Mouse (Mus musculus): Measurements from ENCODE around the gene Kif26b. TPM values are rescaled to one million over a fixed set of nuclear protein-coding genes. Genes with fewer than 3 reads are reported as not detected.

Gene Kif26b
- total RNA-seq, 1 experiment from 2014 or later: 0.69 TPM

DNA sequence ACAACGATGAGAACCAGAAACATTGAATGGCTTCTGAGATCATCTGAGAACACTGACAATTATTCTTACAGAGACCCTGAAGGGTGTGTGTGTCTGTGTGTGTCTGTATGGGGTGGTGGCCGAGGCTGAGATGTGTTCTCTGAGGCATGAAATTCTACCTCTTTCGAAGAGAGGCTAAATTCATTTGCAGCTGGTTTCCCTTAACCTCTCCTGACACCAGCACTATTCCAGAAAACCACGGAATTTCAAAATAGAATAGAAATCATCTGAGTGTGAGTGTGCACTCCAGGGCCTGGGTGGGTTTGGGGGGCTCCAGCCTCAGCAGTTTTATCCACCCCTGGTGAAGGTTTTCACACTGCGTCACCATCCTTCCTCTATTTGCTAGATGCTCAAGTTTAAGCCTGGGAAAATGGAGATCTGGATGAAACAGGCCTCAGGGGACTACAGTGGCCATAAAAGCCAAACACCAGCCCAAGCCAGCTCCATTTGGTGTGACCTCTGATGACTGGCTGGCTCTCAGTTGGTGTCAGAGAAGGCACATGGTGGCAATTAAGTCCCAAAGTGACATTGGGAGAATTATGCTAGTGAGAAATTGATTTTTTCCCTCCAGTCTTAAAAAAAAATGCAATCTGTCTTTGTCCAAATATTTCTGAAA, 56.6 kb downstream of the Kif26b start:
- no peak for ATAC-seq (replicated peaks; ENCODE audit: low read depth, poor library complexity, severe bottlenecking)

DNA sequence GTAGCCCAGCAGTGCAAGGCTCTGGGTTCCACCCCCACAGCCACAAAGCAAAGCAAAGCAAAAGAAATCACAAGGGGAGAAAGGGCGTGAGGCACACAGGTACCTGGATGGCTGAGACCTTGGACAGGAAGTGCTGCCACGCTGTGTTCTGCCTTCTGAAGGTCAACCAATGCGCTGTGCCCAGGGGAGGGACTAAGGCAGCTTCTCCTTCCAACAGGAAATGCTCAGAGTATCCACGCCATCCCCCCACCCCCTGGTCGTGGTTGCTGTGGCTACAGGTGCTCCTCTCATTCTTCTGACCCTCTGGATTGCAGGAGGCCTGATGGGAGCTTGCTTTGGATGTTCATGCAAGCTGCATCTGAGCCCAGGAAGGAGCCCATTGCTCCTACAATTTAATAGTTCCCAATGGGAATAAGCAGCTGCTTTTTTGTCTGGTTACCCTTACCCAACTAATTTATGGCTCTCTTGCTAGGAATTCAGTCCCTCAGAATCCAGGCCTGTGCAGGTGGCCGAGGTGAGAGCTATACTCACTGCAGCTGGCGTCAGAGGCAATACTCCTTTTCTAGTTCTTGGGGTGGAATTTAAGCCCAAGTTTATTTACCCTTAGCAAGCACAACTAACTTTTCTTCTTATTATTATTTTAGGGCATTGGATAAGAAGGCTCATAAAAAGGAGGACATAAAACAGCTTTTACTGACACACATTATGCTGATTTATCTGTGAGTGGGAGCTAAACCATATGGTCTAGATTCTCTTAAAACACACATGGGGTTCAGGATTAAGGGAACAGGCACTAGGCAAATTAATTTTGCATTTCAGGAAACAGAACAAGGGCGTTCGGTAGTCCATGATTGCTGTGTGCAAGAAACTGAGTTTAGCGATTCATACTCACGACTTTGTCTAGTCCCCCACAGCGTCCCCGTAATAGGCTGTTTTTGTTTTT, 61.6 kb downstream of the Kif26b start:
- ATAC-seq (replicated peaks; ENCODE audit: low read depth, poor library complexity, severe bottlenecking): no peak; the same call in 1 of the 2 replicates

DNA sequence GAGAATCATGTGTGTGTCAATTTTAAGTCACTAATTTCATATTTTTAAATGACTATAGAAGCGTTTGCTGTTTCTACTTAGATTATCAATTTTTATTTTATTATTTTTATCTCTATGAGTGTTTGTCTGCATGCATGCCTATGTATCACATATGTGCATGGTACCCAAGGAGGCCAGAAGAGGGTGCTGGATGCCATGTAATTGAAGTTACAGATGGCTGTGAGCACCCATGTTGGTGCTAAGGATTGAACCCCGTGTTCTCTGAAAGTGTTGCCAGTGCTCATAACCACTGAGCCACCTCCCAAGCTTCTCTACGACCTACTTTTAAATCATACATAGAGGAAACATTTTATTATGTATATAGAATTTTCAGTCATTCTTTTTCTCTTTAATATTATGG, 68.2 kb downstream of the Kif26b start:
- no peak for ATAC-seq (replicated peaks; ENCODE audit: low read depth, poor library complexity, severe bottlenecking)

DNA sequence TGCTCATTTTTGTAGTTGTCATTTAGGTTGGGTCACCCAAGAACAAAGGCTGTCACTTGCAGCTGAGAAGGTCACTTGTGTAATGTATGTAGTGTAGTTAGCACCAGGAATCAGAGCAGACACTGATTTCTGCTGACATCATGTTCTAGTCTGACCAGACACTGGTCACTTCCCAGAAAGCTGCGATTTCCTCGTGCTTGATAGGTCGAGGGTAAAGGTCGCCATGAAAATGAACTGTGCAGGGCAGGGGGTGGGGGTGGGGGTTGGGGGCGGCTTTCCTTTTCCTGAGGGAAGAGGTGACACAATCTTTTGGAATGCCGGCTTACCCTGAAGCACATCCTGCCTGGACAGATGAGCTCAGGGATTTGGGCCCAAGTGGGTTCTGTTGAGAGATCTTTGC, 68.8 kb downstream of the Kif26b start:
- no peak for ATAC-seq (replicated peaks; ENCODE audit: low read depth, poor library complexity, severe bottlenecking)

DNA sequence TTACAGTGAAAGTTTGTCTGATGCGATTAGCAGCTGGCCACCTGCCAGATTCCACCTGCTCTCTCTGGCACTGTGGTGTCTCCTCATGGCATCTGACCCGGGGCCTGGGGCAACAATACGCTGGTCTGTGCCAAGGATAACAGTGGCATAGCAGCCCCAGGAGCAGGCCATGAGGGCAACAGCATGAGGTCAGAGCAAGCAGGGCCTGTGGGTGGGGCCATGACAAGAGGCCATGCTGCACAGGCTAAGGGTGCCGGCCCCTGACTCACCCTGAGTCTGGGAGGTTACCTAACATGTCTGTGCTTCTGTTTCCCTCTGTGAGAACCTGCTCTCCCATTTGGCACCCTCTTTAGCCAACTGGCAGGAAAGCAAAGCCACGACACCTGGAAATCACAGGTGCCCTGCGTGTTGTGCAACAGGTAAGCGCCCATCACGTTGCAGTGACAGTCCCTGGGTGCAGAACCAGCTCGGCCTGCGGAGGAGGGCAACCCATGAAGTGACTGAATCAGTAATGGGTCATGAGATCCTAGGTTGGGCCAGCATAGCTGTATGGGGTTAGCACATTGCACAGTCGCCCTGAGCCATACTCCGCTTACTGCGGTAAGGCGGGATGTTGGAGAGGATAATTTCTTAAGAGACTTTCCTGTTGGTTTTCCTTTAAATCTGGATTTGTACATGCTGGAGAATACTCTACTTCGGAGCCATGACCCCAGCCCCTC, 72.1 kb downstream of the Kif26b start:
- no peak for ATAC-seq (replicated peaks; ENCODE audit: low read depth, poor library complexity, severe bottlenecking)

DNA sequence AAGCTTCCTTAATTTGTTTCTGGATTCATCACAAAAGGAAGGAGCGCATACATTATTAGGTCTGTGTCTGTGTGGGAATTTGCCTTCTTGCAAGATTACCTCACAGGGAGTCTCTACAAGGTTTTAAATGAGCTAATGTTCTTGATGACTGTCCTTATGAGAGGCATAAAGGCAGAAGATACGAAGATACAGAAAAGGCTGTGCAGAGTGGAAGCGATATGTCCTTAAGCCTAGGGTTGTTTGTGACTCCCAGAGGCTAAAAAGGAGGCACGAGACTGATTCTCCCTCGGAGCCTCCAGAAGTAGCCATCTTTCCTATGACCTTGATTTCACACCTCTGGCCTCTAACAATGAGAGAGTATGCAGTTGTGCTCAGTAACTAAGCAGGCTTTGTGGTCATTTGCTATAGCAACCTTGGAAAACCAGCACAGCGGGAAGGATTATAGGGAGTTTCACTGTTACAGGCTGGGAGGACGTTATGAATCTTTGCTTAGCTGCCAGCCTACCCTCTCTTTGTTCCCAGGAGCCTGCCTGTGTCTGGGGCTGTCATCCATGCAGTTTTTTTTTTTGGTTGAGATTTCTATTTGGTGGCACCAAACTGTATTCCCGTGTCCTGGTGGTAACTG, 80.3 kb downstream of the Kif26b start:
- no peak for ATAC-seq (replicated peaks; ENCODE audit: low read depth, poor library complexity, severe bottlenecking)

DNA sequence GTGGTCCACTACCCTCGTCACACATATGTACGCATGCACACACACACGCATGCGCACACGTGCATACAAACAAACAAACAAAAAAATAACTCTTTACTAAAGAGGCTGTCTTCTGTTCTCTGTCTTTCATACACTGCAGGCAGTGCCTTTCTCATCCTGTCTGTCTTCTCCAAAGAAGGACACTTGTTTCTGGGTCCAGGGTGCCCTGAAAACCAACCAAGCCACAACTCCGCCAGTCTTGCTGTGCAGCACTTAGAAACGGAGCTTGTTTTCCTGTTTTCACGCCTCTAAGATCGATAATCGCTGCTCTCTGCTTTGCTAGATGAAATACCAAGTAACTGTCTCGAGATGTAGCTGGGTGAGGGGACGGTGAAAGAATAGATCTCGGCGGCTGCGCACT, 82.6 kb downstream of the Kif26b start:
- ATAC-seq (replicated peaks; ENCODE audit: low read depth, poor library complexity, severe bottlenecking): no peak

DNA sequence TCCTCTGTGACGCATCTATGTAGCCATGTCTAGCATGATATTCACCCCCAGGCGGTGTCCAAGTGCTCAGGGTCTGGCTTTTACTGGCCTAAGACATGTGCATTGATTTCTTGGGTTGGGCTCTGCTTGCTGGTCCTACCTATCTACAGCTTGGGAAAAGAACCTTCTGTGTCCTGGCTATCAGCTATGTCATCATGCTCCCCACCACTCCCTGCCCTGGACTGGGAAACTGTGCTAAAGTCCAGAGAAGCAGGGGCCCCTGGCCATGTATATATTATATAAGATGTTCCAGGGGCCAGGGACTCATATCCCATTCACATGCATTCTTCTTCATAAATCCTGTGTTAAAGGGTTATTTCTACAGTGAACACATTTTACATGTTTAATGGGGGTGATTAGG, 92.4 kb downstream of the Kif26b start:
- ATAC-seq (replicated peaks; ENCODE audit: low read depth, poor library complexity, severe bottlenecking): no peak

DNA sequence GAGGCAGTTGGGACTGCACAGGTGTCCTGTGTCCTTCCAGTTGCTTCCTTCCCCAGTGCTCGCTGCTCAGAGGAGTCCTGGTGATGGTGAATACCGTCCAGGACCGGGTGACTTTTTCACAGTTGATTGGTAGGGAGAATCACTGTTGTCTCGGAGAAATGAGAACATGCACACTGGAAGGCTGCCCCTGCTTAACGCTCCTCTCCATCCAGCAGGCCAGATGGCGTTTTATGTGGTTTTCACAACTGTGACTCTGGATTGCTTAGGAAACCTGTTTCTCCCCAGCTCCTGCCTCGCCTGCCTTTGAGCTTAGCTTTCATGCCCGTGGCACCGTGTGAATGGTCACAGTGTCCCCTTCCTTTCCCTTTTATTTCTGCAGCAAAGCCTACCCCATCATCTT, 95.0 kb downstream of the Kif26b start:
- no peak for ATAC-seq (replicated peaks; ENCODE audit: low read depth, poor library complexity, severe bottlenecking)

DNA sequence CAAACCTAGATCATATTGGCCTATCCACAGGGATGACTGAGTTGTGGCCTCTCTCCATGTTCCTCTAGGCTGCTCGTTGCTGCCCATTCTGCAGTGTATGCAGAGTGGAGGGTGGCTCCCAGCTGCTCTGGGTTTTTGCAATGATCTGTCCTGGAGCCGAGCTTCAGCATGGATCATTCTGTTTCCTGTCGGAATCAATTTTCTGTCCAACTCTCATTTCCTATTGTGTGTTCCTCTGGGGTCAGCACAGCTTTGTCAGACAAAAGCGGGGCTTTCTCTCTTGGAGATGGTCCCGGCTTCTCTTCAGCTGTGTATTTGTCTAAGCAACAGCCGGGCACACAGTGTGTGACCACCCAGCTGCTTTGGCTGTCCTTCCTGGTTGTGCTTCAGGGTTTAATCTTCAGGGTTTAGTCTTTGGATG, 98.0 kb downstream of the Kif26b start:
- no peak for ATAC-seq (replicated peaks; ENCODE audit: low read depth, poor library complexity, severe bottlenecking)

DNA sequence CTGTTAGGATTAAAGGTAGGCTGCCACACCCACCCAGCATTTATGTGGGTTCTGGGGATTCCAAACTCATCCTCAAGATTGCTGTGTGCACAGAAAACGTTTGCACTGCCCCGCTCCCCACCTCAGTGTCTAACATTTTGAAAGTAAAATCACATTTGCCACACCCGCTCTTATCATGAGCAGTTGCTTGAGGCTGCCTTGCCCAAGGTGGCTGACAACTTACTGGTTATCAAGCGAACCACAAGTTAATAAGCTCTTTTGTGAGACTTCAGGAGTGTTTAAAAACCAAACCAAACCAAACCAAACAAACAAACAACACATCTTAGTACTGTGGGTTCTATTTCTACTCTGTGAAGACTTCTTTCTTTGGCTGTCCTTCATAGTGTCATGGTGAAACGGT, 101.1 kb downstream of the Kif26b start:
- ATAC-seq (replicated peaks; ENCODE audit: low read depth, poor library complexity, severe bottlenecking): peak; percentile 67; the same call in 1 of the 2 replicates

DNA sequence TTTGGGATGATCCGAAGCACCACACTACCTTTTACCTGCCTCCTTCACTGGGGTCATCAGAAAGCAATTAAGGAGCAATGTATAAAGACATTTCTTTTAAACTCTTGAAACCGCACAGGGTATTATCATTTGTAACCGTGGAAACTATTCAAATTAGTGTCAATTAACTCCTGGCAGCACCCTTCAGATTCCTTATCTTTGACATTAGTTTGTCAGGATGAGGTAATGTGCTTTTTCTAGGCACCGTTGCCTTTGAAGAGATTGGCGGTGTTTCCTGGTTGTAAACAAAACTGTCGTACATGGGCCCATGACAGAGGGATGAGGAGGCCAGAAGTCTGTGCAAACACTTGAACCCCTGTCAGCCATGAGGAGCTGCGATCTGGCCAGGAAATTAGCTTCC, 102.9 kb downstream of the Kif26b start:
- no peak for ATAC-seq (replicated peaks; ENCODE audit: low read depth, poor library complexity, severe bottlenecking)

DNA sequence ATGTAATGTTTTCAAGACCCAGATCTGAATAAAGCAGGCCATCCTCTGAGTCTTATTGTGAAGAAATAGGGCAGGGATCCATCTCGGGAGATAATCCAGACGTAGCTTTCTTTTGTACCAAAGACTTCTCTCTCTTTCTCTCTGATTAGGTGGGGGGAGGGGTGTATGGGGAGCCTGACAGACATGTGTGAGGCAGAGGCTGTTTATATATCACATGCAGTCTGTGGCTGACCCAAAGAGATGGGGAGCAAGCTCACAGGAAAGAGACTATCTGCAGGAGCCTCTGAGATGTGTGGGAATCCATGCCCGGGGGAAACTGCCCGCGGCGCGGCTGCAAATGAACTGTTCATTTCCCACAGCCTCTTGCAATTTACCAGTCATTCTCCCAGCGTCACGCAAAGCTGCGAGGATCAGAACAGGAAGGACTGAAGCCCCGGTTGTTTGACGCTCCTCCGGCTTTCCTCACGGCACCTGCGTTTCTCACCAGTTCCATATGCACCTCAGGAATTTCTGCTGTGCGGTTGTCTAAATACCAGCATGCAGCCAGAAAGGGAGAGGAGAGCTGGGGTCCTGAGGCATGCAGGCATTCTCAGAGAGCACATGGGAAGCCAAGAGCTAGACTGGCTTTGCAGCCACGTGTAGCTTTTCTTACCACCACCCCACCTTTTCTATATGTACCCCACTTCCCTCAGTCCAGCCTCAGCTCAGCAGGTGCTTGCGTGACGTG, 105.6 kb downstream of the Kif26b start:
- ATAC-seq (replicated peaks; ENCODE audit: low read depth, poor library complexity, severe bottlenecking): no peak

DNA sequence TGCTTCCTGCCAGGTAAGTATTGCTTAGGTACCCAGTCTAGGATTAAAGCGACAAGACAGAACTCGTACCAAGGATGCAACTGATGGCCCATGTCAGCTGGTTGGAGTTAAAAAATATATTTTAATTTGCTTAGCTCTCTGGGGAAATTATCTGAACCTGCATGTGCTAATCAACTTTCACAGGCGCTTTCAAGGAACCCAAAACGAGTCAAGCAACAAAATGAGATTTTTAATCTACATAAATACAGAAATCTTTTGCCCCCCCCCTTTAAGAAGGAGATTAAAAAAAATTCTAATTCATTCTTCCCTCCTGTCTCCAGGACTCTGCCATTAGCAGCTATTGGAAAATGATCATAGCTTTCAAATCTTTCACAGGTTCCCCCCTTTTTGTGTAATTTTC, 106.5 kb downstream of the Kif26b start:
- no peak for ATAC-seq (replicated peaks; ENCODE audit: low read depth, poor library complexity, severe bottlenecking)

DNA sequence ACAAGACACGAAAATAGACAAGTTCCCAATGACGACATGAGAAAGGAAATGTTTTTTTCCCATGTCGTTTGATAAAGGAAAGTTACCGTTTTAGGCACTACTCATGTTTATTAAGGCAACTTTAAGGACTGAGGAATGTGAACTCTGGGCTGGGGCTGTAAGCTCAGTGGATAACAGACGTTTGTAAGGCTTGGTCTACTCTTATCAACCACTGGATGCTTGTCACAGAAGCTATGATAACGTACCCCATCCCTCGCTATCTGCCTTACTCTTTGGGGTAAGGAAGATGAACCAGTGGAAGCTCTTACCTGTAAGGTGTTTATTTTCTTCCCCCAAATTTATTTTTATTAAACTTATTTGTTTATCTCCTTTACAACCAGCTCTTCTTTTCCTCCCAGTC, 108.4 kb downstream of the Kif26b start:
- no peak for ATAC-seq (replicated peaks; ENCODE audit: low read depth, poor library complexity, severe bottlenecking)

DNA sequence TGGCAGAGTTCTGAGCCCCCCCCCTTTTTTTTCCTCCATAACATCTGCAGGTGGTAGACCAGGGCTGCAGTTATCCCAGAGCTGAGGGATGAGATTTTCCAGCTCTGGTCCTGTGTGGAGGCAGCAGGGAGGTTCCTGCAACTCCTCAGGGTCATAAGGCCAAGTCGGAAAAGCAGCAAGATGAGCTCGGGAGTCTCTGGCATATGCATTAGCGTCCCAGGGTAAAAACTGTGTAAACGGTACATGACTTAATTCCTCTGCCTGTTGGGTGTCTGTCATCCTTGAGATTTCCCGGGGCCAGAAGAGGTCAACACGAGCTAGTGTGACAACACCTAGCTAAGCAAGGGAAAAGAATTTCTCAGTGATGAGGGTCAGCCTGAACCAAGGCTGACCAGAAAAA, 111.0 kb downstream of the Kif26b start:
- no peak for ATAC-seq (replicated peaks; ENCODE audit: low read depth, poor library complexity, severe bottlenecking)

DNA sequence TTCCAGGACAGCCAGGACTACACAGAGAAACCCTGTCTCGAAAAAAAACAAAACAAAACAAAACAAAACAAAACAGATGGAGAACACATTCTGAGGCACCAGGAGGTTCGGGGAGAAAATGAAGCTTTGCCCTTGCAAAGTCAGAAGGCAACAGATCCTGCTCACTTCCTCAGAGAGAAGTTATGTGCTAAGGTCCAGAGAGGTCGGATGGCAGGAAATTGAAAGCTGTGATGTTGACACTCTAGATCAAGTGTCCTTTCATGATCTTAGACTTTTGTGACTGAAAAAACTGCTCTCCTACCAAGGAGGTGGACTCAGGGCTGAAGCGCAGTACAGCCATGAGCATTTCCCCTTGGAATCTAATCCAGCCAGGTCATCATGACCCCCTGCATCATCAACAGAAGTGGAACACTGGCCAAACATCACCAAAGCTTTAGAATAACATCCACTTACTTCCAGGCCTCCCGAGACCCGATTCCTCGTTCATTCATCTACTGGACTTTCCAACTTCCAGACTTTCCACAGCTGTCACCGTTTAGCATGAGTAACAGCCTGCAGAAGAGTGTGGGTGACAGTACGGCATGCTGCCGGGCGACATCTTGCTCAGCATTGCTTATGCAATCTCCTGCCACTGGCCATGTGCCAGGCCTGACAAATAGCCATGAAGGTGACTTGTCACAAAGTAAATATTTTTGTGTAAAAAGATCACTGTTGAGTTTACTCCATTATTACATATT, 112.0 kb downstream of the Kif26b start:
- ATAC-seq (replicated peaks; ENCODE audit: low read depth, poor library complexity, severe bottlenecking): no peak

DNA sequence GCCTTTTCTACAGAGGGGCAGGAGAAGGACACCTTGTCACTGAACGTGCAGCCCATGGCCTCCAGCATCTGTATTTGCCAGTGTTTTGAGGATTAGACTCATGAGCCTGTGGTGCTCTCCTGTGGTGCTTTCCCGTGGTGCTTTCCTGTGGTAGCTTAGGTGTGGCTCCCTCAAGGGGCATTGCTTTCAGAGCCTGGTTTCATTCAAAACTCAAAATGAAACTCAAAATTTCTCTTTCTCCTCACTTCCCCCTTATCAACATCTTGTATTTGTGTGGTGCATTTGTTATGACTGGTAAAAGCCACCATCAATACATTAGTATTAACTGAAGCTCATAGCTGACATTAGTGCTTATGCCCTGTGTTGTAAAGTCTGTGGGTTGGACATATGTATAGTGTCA, 112.9 kb downstream of the Kif26b start:
- 0 out of 2 replicates have a peak, but pooled peaks have one; percentile 10 for ATAC-seq (replicated peaks; ENCODE audit: low read depth, poor library complexity, severe bottlenecking)

DNA sequence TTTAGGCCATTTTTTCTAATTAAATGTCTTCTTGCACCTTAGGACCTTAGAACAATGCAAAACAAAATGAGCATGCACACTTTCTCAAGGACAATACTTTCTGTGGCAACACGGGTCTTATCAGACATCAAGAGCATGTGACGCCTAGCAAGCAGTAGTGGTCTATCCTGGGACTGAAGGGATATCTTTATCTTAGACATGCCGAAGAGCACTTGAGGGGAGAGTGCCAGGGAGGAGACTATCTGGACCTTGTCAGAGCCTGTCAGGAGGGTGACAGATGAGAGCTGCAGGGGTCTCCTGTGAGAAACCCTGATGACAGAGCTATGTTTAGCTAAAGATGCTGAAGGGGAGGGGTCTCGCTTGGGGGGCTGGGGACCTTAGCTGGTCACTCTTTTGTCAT, 116.0 kb downstream of the Kif26b start:
- ATAC-seq (replicated peaks; ENCODE audit: low read depth, poor library complexity, severe bottlenecking): no peak

All from common myeloid progenitor, adult 5-6 weeks (primary cell).